Mouse (Mus musculus) 3T3-L1 (cell line): ENCODE results near the gene Ercc1.

Source experiments
- DNase-seq: peaks from one replicate; pipeline ENCODE4 v3.0.0-alpha.2; 2015; ENCODE audit warnings: low read depth, low spot score

The Ercc1 gene

GRCm38 (mm10) chr7:19309278-19309883 is 35.2 kb upstream of the Ercc1 start:
- no peak for DNase-seq

- peak; percentile 90 for DNase-seq
Measured at GRCm38 (mm10) chr7:19309884-19310641, 34.5 kb upstream of the Ercc1 start, which contains the start of gene Fosb. Gene Fosb, minus strand, starts transcription at chr7:19310051.

GRCm38 (mm10) chr7:19311991-19312390 is 32.6 kb upstream of the Ercc1 start:
- no peak for DNase-seq

- no peak for DNase-seq
Measured at GRCm38 (mm10) chr7:19314033-19314432, 30.5 kb upstream of the Ercc1 start.

- peak; percentile 81 for DNase-seq
Measured at GRCm38 (mm10) chr7:19316451-19317161, 28.0 kb upstream of the Ercc1 start.

- DNase-seq, result no peak
Measured at GRCm38 (mm10) chr7:19318201-19318600, 26.4 kb upstream of the Ercc1 start.

- no peak for DNase-seq
Measured at GRCm38 (mm10) chr7:19318676-19319075, 25.9 kb upstream of the Ercc1 start.

GRCm38 (mm10) chr7:19319458-19319857 is 25.1 kb upstream of the Ercc1 start:
- DNase-seq, result no peak

GRCm38 (mm10) chr7:19319906-19320305 is 24.7 kb upstream of the Ercc1 start:
- DNase-seq, result peak; percentile 89

GRCm38 (mm10) chr7:19320637-19321036 is 23.9 kb upstream of the Ercc1 start:
- no peak for DNase-seq

- DNase-seq, result no peak
Measured at GRCm38 (mm10) chr7:19321464-19321863, 23.1 kb upstream of the Ercc1 start.

- DNase-seq, result no peak
Measured at GRCm38 (mm10) chr7:19322489-19322888, 22.1 kb upstream of the Ercc1 start.

GRCm38 (mm10) chr7:19324221-19324620 is 20.4 kb upstream of the Ercc1 start:
- no peak for DNase-seq

GRCm38 (mm10) chr7:19325262-19326199 is 19.0 kb upstream of the Ercc1 start:
- no peak for DNase-seq

GRCm38 (mm10) chr7:19326359-19326758 is 18.2 kb upstream of the Ercc1 start:
- peak; percentile 60 for DNase-seq

GRCm38 (mm10) chr7:19327128-19327527 is 17.4 kb upstream of the Ercc1 start:
- peak; percentile 88 for DNase-seq

- DNase-seq, result no peak
Measured at GRCm38 (mm10) chr7:19327782-19328181, 16.8 kb upstream of the Ercc1 start.

- DNase-seq, result no peak
Measured at GRCm38 (mm10) chr7:19328425-19328824, 16.2 kb upstream of the Ercc1 start.

GRCm38 (mm10) chr7:19331910-19332309 is 12.7 kb upstream of the Ercc1 start:
- peak; percentile 72 for DNase-seq

GRCm38 (mm10) chr7:19332709-19333352 is 11.7 kb upstream of the Ercc1 start:
- peak; percentile 67 for DNase-seq

- peak; percentile 54 for DNase-seq
Measured at GRCm38 (mm10) chr7:19335583-19335982, 9.0 kb upstream of the Ercc1 start.
